Mouse (Mus musculus) retina, postnatal 1 day (tissue): ENCODE results near the gene Rims3.
A peak's percentile ranks its signal among the peaks of the same experiment; 100 is the strongest.

Source experiments
- DNase-seq: peaks from one replicate; pipeline ENCODE4 v3.0.0-alpha.2; 2012

The Rims3 gene

DNA sequence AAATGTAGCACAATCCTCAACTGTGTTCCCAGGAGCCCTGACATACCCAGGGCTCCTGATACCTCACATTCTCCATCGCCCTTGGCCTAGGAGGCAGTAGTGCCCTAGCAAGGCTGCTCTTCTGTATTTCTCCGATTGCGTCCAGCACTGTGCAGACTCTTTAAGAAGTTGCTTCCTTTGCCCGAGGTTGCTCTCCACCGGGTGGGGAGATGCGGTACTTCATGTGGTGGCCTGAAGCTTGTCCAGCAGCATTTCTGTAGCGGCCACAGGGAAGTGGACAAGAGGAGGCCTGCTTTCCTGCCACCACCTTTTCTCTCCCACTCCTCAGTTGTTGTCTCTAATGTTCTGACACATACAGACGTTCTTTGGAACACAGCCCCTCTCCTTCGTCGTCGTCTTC, 40.0 kb downstream of the Rims3 start:
- DNase-seq = no peak

DNA sequence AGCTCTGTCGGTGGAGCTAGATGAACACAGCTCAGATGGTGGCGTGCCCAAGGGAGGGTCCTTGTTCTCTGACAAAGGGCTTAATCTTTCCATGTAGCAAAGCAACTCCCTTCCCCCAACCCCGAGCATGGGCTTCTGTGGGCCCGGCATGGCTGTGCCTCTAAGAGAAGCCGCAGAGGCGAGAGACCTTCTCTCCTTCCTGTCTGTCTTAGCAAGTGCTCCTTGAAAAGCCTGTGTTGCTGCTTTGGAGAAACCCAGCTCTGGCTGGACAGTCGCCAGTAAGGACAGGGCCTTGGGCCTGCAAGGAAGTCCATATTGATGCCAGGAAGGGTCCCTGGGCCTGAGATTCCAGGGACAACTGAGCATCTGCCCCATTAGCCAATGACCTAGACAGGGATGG, 40.6 kb downstream of the Rims3 start:
- DNase-seq = no peak

DNA sequence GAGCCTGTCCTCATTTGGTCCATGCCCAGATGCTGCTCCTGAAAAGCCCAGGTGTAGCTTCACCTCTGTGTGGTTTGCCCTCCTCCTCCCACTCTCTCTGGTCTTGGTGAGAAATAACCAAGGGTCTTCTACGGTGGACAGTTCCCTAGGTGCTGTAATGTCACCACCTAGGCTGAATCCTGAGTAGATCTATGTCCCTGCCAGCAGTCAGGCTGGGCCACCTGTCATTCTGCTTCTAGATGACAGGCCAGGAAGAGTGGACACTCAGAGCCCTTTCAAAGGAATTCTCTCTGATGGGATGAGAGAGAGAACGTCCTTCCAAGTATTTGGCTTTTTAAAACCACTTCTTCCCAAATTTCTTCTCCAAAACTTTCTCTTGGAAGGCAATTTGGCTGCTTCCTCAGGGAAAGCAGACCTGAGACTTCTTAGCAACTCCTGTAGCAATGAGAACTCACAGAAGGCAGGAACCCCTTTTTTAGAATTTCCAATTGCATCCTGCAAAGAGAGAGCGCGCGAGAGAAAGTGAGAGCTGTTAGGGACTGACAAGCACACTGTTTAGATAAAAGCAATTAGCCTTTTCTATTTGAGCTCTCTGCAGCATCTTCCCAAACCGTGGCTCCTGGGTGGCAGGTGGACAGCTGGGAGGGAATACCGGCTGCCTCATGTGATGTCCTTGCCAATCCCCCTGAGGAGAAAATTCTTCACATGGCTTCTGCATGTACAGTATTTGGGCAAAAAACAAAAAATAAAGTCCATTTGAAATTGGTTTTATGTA, 41.4 kb downstream of the Rims3 start:
- DNase-seq = no peak

DNA sequence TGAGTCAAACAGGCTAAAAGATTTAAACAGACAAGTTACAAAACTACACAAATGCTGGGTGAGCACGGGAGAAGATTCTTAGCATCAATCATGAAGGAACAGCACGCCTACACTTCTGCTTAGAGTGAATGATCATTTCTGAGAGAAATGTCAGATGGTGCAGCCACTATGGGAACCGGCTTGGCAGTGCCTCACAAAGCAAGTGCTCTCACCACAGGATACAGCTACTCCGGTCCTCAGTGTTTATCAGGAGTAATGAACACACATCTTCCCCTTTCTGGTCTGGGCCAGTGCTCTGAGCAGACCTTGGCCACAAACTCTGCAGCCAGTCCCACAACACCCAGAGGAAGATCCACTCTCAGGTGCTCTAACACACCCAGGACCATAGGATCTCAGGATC, 49.9 kb downstream of the Rims3 start:
- DNase-seq = no peak

DNA sequence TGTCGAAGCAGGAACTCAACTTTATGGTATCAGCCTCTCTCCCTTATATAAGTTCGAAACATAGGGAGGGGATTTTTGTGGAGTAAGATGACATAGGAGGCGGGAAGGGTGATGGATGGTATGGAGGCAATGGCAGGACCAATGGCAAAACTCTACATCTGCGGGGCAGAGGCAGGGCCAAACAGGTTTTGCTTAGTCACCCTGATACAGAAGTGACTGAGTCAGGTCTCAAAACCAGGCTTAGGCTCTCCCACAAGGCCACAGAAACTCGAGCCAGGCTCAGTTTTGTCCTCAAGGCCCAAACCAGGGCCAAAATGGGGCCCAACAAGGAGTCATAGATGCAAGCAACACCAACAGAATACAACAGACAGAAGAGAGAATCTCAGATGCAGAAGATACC, 51.0 kb downstream of the Rims3 start:
- no peak for DNase-seq

DNA sequence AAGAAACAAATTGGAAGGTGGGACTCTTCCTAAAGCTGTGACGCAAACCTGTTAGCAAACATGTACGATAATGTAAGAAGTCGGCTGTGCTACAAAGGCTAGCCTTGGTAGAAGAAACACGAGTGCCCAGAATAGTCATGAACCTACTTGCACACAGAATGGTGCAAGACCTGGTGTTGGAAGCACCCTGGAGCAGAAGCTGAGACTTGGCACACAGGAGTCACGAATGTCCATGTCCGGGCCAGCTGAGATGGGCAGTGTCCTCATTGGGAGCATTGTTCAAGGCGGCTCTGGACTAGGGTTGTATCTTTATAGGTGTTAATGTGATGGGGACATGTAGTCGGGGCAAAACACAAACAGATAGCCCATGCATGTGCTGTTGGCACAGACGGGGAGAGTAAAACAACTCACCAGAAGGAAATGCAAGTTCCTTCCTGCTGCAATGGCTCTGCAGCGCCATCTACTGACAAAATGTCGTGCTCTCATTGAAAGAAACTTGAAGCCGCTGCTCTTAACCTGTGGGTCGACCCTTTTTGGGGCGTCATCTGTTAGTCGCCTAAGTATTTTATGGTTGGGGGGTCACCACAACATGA, 55.0 kb downstream of the Rims3 start:
- peak; percentile 91 for DNase-seq

DNA sequence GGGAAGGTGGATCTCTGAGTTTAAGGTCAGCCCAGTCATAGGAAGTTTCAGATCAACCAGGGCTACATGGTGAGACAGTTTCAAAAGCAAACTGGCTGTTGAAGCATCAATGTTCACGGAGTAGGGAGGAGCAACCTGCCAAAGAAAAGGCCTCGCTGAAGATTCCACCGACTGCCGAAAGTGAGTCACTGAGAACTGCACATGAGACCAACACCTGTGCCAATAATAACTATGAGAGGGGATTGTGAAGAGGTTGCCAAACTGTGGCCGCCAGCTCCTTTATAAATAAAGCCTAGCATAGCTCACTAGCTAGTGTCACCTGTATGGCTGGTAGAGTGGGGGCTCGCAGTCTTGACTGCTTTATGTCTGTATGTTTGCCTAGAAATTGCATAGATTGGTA, 56.5 kb downstream of the Rims3 start:
- no peak for DNase-seq

DNA sequence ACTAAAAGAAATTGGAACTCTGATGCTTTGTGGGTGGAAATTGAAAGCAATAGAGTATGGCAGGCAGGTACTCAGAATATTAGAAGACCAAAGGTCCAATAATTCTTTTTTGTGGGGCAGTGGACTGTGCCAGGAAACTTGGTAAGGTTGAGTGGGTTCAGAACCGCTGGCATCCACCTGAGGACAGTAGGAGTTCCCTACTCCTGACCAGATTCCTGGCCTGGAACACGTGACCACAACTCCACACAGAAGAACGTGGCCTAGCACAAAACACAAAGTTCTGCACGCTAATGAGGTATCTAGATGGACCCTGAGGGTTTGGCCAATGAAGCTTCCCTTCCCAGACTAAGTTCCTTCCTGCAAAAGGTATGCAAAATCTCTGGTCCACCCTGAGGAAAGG, 58.2 kb downstream of the Rims3 start:
- DNase-seq = no peak

DNA sequence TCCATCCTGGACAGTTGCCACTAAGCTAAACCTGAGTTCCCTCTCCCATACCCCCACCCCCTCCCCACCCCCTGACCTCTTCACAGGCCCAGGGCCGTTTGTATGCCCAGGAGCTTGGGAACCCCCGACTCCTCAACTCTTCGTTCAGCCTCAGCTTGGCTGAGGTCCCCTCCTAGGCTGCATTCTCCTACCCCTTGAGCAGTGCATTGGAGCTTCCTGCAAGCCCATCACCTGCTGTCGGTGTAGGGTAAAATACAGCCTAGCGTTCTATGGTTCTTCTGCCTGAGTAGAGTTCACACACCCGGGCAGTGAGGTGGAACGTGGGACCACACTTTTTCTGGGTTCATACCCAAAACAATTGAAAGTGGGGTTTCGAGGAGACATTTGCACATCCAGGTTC, 58.8 kb downstream of the Rims3 start:
- no peak for DNase-seq

DNA sequence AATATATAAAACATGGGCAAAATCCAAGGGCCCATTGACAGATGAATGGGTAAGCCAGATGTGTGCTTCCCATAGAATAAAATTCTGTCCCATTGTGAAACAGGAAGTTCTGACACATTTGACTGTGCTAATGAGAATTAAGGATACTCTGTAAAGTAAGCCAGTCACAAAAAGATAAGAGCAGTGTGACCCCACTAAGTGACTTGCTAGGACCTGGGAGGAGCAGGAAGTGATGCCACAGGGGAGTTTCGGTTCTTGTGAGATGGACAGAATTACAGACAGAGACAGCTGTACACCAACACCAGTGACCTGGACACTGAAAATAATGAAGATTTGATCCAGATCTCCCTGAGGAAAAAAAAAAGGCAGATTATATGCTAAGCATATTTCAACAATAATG, 59.2 kb downstream of the Rims3 start:
- no peak for DNase-seq

DNA sequence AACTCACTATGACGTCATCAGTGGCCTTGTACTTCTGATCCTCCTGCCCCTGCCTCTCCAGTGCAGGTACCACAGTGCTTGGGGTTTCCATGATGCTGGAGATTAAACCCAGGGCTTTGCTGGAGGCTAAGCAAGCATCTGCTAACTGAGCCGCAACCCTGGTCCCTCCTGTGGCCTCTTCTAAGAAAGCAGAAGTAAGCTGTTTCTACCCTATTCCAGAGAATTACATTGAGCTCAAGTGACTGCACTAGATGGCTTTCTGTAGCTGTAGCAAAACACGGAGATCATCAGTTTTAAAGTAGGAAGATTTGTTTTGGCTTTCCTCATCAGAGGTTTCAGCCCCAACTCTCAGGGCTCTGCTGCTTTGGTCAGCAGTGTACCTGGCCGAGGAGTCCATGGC, 59.9 kb downstream of the Rims3 start:
- no peak for DNase-seq

DNA sequence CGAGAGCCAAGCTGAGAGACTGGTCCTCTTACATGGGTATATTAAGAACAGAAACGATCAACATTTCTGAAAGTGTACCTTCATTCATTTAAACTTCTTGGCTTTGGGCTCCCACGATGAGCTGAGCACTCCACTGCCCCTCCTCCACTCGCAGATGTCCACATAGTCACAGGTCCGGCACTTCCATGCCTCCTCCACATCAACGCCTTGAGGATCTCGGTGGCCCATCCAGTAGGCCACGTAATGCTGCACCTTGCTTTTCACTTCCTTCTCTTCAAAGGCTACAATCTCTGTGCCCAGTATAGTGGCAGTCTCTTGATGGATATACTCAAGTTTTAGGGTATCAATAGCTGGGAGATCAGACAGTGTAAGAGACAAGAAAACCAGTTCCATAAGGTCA, 66.8 kb downstream of the Rims3 start:
- no peak for DNase-seq

DNA sequence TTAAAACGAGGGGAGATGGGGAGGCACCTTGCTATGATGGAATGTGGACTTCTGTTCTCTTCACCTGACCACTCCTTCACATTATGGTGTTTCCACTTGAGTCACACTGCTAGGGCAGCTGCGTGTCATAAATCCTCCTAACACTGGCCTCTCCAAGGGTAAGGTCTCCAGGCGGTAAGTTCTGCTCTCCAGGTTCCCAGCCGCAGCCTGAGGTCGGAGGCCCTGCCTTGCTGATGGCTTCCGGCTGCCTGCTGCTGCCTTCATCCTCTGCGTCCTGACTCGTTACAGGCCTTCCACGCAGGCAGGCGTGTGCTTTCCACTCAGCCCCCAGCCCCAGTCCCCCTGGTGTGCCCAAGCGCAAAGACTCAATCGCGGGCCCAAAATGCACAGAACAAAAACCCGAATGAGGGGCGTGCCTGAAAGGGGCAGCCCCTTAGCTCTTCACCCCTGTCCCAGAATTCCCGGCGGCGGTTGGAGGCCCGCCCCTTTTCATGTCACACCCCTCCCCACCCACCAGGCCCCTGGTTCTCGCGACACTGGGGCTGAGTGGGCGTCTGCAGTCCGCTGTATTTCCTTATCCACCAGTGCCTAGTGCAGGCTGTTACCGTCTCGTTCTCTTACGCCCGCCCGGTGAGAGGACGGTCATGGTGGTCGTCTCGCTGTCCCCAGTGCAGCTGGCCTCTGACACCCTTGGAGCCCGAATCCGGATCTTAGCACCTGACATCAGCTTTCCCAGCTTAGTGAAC, 70.1 kb downstream of the Rims3 start, which contains the start of gene Exo5:
TSS of gene Exo5 (minus strand) at position 464 of the 746 bp plus-strand sequence.
- peak; percentile 97 for DNase-seq

DNA sequence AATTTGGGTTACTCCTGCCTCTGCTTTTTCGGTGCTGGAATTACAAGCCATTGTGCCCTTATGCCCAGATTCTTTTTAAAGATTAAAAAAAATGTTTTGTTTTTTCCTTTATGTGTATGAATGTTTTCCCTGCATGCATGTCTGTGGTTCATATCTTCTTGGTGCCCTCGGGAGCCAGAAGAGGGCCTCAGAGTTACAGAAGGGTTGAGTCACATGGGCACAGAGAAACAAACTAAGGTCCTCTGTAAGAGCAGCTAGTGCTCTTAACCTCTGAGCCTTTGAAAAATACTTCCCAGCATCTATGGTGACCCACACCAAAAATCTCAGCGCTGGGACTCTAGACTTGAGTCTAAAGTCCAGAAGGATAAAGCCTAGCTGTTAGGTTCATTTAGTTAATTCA, 70.8 kb downstream of the Rims3 start:
- peak; percentile 55 for DNase-seq

DNA sequence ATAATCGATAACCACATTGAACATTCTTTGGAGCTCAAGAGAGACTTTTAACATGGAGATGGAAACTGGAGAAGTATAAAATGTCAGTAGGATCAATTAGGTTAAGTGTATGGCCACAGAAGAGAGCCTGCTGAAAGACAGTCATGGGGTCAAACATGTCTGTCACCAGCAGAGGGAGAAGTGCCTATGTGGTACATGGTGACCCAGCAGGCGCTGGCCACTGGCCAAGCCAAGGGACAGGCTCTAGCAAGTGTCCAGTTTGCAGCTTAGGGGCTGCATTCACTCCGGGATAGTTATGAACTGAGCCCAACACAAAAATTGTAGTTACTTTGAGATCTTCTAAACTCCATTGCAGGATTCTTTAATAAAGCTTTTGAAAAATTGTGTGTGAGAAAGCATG, 74.1 kb downstream of the Rims3 start:
- peak; percentile 56 for DNase-seq

DNA sequence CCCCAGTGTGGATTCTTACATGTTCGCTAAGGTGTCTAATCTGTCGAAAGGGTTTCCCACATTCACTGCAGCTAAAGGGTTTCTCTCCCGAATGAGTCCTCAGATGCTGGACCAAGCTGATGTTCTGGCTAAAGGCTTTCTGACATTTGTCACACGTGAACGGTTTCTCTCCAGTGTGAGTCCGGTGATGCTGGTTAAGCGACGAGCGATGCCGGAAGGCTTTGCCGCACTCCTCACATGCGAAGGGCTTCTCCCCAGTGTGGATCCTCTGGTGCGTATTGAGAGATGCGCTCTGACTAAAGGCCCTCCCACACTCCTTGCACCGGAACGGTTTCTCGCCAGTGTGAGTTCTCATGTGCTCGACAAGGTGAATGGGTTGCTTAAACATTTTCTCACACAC, 76.1 kb downstream of the Rims3 start:
- DNase-seq = no peak

DNA sequence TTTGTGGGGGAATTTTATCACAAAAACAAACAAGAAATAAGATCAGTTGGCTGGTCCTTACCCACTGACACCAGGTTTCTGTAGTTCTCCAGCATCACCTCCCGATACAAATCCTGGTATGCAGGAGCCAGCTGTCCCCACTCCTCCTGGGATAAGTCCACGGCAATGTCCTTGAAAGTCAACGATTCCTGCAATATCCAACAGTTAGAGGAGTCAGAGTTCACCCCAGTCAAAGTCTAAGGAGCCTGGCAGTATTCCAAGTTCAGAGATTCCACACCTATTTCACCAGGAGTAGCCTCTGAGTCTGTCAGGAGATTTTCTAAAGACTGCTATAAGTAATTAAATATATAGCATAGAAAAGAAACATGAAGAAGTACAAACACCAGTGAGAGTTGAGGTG, 80.4 kb downstream of the Rims3 start:
- no peak for DNase-seq
